Mouse (Mus musculus) cortical plate, adult 2 months (tissue): ENCODE measurements around the gene Creld1.

Experiments used
- CTCF ChIP-seq: fragments of 200-500 bp; IDR thresholded peaks from 2 replicates; pipeline ENCODE4 v1.5.1; 2011; ENCODE audit warnings: mild to moderate bottlenecking, control low read depth, low read length; ENCODE audit not compliant: insufficient read depth; ENCODE audit errors: extremely low read depth
- POLR2A ChIP-seq: fragments of 200-500 bp; IDR thresholded peaks from 2 replicates; pipeline ENCODE4 v1.6.1; 2011; ENCODE audit warnings: mild to moderate bottlenecking, low read length, control low read depth; ENCODE audit not compliant: insufficient read depth; ENCODE audit errors: extremely low read depth

- TF ChIP-seq CTCF, result no peak
- TF ChIP-seq POLR2A, result no peak
Observed at GRCm38 (mm10) chr6:113438721-113439430, 44.2 kb upstream of the Creld1 start.
